Mouse (Mus musculus) small intestine, adult 2 months (tissue): ENCODE data around the gene Csrp3. TPM values are rescaled to one million over a fixed set of nuclear protein-coding genes. Genes with fewer than 3 reads are reported as not detected.

Experiments used
- H3K27ac ChIP-seq: fragments of 200-500 bp; 2 replicates; pipeline ENCODE4 v1.5.1; 2012; ENCODE audit warnings: low read depth, low read length, control low read depth, inconsistent platforms; ENCODE audit not compliant: insufficient read depth
- H3K27me3 ChIP-seq: fragments of 200-500 bp; 2 replicates; pipeline ENCODE4 v1.6.1; 2012; ENCODE audit warnings: mild to moderate bottlenecking, moderate library complexity, low read length, inconsistent platforms; ENCODE audit not compliant: control insufficient read depth, insufficient read depth
- H3K36me3 ChIP-seq: fragments of 200-500 bp; 2 replicates; pipeline ENCODE4 v1.6.1; 2012; ENCODE audit warnings: mild to moderate bottlenecking, low read length, control low read depth, inconsistent platforms; ENCODE audit not compliant: control insufficient read depth, insufficient read depth
- H3K4me1 ChIP-seq: fragments of 200-500 bp; 2 replicates; pipeline ENCODE4 v1.6.1; 2012; ENCODE audit warnings: low read length, inconsistent platforms, mixed read lengths; ENCODE audit not compliant: control insufficient read depth, insufficient read depth, insufficient read length
- H3K4me3 ChIP-seq: fragments of 200-500 bp; 2 replicates; pipeline ENCODE4 v1.5.1; 2012; ENCODE audit warnings: low read depth, mild to moderate bottlenecking, control low read depth, inconsistent platforms, low read length, moderate library complexity
- CTCF ChIP-seq: fragments of 200-500 bp; IDR thresholded peaks from 2 replicates; pipeline ENCODE4 v1.5.1; 2012; ENCODE audit warnings: low read depth, mild to moderate bottlenecking, control low read depth, inconsistent platforms, low read length, moderate library complexity, mixed read lengths; ENCODE audit not compliant: insufficient replicate concordance, insufficient read length; ENCODE audit errors: extremely low read depth
- POLR2A ChIP-seq: fragments of 200-500 bp; IDR thresholded peaks from 2 replicates; pipeline ENCODE4 v1.6.1; 2012; ENCODE audit warnings: low read depth, mild to moderate bottlenecking, control low read depth, inconsistent platforms, low read length, moderate library complexity
- WGBS: fragments of 180-500 bp; shearing (Covaris S2); methylation state at CpG from one replicate; pipeline ENCODE4 v1.1.7; 2018; 5-methylcytosine and 5-hydroxymethylcytosine counted together
- polyA plus RNA-seq: library from polyadenylated mRNA; depleted of rRNA; stranded (reverse); fragments of >200 nt; gene quantifications from 2 replicates; pipeline ENCODE4 v1.2.3, GENCODE M21; 2012

The Csrp3 gene
- polyA plus RNA-seq, 1 experiment: not detected

- Histone ChIP-seq H3K4me3 (no peak overlapping the region), H3K4me1 (no peaks in the 10 kb centered on the region), H3K36me3 (peaks cover 29% of the 10 kb centered on the region), H3K27me3 (no peaks in the 10 kb centered on the region), H3K27ac (no peak overlapping the region)
- TF ChIP-seq CTCF (no peak), POLR2A (no peak)
- 78% methylated on average over 18 of the region's 18 CpGs for WGBS
Measured at GRCm38 (mm10) chr7:48867576-48867975, 19.7 kb upstream of the Csrp3 start.

DNA sequence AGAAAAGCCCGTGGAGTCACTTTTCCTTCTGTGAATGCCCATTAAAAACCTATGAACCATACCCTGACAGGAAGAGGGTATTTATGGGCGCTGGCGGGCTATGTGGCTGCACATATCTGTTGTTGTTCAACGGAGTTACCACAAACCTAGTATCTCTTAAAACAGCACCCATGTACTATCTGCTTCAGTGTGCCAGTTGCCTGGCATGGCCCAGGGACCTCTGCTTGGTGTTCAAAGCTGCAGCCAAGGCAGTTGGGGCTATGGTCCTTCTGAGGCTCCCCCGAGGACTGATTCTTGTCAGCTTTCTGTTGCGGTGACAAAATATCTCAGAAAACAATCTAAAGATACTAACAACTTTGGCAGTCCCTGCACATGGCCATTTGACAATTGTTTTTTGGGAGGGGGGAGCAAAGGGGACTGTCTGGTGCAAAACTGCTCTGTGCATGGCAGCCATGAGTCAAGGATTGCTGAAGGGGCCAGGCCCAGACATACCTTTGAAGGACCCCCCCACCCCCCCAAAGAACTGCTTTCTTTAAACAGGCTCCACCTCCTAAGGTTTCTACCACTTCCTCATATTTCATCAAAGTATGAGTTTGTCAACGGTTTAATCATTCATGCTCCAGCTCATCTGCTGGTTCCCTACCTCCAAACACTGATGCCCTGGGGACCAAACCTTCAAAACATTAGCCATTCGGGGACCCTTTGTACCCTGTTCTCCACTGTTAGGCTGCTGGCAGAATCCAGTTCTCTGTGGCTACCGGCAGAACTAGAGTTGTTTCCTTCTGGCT lies 17.0 kb upstream of the Csrp3 start:
- WGBS: 77% methylated on average over 9 of the region's 9 CpGs
- no peak overlapping the region for H3K4me3 ChIP-seq
- no peak overlapping the region for H3K27ac ChIP-seq
- no peaks in the 10 kb centered on the region for H3K4me1 ChIP-seq
- H3K27me3 ChIP-seq: no peaks in the 10 kb centered on the region
- TF ChIP-seq POLR2A (no peak), CTCF (no peak)
- H3K36me3 ChIP-seq: peaks cover 20% of the 10 kb centered on the region

DNA sequence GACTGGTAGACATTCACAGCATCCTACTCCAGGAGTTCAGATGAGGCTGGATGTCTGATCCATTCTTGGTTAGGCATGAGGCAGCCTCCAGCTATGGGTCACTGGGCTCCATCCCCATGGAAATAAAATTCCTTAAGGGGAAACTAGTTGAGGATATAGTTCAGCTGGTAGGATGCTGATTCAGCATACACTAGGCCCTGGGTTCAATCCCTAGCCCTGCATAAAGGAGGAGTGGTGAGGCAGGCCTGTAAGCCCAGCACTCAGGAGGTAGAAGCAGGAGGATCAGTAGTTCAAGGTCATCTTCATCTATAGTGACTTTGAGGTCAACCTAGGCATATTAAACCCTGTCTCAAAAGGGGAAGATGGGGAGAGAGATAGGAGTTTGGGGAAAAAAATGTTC lies 16.4 kb upstream of the Csrp3 start:
- TF ChIP-seq POLR2A (no peak), CTCF (no peak)
- Histone ChIP-seq H3K4me3 (no peak overlapping the region), H3K27me3 (no peaks in the 10 kb centered on the region), H3K36me3 (peaks cover 17% of the 10 kb centered on the region), H3K27ac (no peak overlapping the region), H3K4me1 (no peaks in the 10 kb centered on the region)

DNA sequence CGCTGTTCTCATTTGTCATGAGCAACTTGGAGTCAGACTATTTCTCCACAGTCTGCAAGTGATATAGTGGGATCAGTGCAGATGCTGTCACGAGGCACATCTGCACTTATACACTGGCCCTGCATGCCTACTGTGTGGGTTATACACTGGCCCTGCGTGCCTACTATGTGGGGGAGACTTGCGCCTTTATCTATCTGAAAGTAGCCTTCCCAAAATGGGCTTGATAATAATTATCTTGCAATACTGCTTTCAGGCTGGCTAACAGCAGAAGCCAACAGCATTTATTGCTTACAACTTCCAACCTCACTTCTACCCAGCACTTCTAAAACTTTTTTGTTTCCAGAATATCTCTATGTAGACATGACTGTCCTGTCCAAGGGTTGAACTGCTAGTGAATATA lies 14.0 kb upstream of the Csrp3 start:
- WGBS: 93% methylated on average over 4 of the region's 4 CpGs

DNA sequence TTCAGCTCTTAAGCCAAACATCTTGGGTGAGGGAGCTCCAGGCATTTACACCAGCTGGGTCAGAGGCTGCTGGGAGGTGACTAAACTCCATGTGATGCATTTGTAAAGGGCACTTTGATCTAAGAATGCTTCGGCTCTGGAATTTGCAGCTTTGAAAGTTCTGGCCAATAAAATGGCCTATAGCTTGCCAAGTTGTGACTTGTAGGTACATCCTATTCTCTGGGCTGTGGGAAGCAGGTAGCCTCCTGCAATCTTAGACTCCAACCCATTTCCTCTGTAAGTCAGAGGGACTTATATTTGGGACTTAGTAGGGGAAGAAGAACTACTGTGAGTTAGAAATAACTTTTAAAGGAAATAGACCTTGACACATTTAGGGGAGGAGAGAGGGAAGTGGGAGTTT lies 13.1 kb upstream of the Csrp3 start:
- Histone ChIP-seq H3K27ac (no peak overlapping the region), H3K27me3 (no peaks in the 10 kb centered on the region), H3K4me1 (0 out of 2 replicates have a peak, but pooled peaks cover 2% of the 10 kb centered on the region), H3K36me3 (peaks cover 4% of the 10 kb centered on the region), H3K4me3 (no peak overlapping the region)
- TF ChIP-seq POLR2A (no peak), CTCF (no peak)
- WGBS: 22% methylated on average over 1 of the region's 1 CpGs

More for the DNA sequence above, 14.0 kb upstream of the Csrp3 start:
- Histone ChIP-seq H3K4me1 (no peaks in the 10 kb centered on the region), H3K4me3 (no peak overlapping the region), H3K36me3 (peaks cover 7% of the 10 kb centered on the region), H3K27me3 (no peaks in the 10 kb centered on the region), H3K27ac (no peak overlapping the region)
- TF ChIP-seq CTCF (no peak), POLR2A (no peak)

DNA sequence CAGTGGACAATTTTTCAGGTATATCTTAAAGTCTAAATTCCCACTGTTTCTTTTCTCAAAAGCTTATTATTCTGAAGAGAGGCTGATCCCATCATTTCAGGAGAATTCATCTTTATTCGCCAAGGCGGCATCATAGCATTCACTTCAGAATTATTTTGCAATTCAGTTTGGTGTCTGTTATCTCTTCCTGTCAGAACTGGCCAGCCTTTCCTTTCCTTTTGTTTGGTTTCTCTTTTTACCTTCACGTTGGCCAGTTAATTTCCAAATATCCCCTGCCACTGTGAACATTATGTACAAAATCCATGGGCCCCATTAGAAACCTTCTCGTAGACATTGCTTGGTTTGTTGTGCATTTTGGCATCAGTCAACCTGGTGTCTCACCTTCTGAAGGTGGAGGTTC lies 11.5 kb upstream of the Csrp3 start:
- Histone ChIP-seq H3K27me3 (no peaks in the 10 kb centered on the region), H3K4me3 (no peak overlapping the region), H3K4me1 (0 out of 2 replicates have a peak, but pooled peaks cover 2% of the 10 kb centered on the region), H3K36me3 (no peaks in the 10 kb centered on the region), H3K27ac (no peak overlapping the region)
- no peak for TF ChIP-seq POLR2A
- TF ChIP-seq CTCF: no peak
- 68% methylated on average over 4 of the region's 4 CpGs for WGBS

GRCm38 (mm10) chr7:48858257-48858656 lies 10.4 kb upstream of the Csrp3 start:
- TF ChIP-seq POLR2A: no peak
- no peak for TF ChIP-seq CTCF
- no peak overlapping the region for H3K27ac ChIP-seq
- H3K4me1 ChIP-seq: 0 out of 2 replicates have a peak, but pooled peaks cover 2% of the 10 kb centered on the region
- 70% methylated on average over 1 of the region's 1 CpGs for WGBS
- no peaks in the 10 kb centered on the region for H3K27me3 ChIP-seq
- H3K36me3 ChIP-seq: no peaks in the 10 kb centered on the region
- no peak overlapping the region for H3K4me3 ChIP-seq
